Mouse (Mus musculus): Measurements from ENCODE around the gene Olfr588-ps1.
"Not testable (repeated sequence)": the region's sequence is repeated elsewhere in the genome, so short reads cannot be mapped to it uniquely, and the experiment has no call there.

The Olfr588-ps1 gene

DNA sequence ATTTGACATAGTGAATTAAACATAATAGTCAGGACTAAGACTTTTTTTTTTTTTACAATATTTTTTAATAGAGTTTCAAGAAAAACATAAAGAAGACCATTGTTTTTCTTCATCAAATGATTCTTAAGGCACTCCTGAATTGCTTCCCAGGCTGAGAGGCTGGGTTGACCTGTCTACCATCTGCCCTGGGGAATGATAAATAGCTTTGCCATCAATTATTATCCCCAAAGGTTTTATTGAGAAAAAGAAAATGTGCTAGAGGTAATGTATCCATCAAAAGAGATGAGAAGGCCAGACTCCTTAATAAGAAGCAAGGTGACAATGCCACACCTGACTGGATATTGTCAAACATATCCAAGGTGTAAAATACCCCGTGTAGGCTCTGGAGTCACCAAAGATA is at the start of gene Olfr588-ps1:
Gene Olfr588-ps1 (plus strand): TSS at position 301 of the 400 bp plus-strand sequence.
- no peak for DNase-seq (ENCODE audit: low spot score in 2 of 2)

DNA sequence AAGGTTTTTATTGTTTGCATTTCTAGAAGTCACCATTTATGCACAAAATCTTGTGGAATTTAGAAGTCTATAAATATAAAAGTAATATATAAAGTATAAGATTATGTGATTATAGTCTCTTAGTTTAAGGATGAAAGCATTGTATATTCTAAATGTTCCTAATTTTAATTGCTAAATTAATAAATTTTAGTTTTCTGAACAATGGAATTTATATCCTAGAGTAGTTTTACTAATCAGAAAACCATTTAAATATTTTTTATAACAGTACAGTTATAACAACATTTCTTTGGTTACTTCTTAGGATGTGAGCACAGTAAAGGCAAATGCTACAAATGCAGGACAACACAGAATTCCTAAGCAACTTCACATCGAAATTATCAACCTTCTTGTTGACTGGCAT is 43.3 kb upstream of the Olfr588-ps1 start, which contains the start of gene Olfr585:
Gene Olfr585 (plus strand): TSS at position 301 of the 400 bp plus-strand sequence.
- no peak for DNase-seq (ENCODE audit: low spot score in 2 of 2)

DNA sequence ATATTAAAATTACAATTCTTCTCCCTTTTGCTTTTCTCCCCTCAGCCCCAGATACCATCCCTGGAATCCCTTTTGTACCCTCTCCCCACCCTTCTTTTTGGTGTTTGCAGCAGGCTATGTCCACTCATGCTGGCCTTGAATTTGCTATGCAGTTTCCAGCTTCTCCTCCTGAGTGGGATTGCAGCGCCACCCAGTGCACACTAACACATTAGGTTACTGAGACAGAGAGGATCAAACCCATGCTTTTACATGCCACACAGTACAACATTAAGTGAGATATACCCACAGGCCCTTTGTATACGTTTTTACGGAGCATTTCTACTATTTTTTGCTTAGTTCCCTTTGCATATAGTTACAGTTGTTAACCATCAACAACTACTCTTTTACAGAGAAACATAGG is 21.3 kb upstream of the Olfr588-ps1 start:
- no peak for DNase-seq (ENCODE audit: low spot score in 2 of 2)

DNA sequence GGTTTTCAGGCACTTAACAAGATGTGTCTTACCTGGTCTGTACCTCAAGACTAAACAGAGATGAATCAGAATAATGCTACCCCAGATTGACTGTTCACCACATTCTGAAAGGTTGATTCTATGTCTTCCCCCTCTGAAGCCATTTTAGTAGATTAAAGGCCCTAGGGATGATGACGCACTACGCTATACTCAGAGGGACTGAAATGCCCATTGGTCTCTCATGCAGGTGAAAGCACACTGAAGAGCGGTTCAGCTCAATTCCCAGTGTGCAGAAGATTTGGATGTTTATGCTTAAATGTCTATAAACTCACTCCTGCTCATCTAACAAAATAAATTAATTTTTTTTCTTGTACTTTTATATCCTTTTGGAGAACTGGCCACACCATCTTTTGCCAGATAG is 15.1 kb upstream of the Olfr588-ps1 start, which contains the start of gene Olfr586:
Gene Olfr586 (minus strand): TSS at position 101 of the 400 bp plus-strand sequence.
- DNase-seq (ENCODE audit: low spot score in 2 of 2) = no peak

- no peak for DNase-seq (ENCODE audit: low spot score in 2 of 2)
Measured at GRCm38 (mm10) chr7:103156256-103156655, 15.6 kb downstream of the Olfr588-ps1 start, which contains the start of gene Olfr589. TSS of gene Olfr589 (minus strand) at chr7:103156356.

GRCm38 (mm10) chr7:103169697-103170096 is 29.0 kb downstream of the Olfr588-ps1 start:
- DNase-seq (ENCODE audit: low spot score in 2 of 2) = no peak

GRCm38 (mm10) chr7:103178240-103178639 is 37.6 kb downstream of the Olfr588-ps1 start, which contains the start of gene Olfr591:
TSS of gene Olfr591 (minus strand) at chr7:103178340.
- DNase-seq (ENCODE audit: low spot score in 2 of 2) = no peak

DNA sequence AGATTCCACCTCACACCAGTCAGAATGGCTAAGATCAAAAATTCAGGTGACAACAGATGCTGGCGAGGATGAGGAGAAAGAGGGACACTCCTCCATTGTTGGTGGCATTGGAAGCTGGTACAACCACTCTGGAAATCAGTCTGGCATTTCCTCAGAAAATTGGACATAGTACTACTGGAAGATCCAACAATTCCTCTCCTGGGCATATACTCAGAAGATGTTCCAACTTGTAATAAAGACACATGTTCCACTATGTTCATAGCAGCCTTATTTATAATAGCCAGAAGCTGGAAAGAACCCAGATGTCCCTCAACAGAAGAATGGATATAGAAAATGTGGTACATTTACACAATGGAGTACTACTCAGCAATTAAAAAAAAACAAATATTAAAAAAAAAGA is 43.8 kb downstream of the Olfr588-ps1 start, which contains the start of gene Olfr592:
Gene Olfr592 (plus strand): TSS at position 301 of the 400 bp plus-strand sequence.
- not testable (repeated sequence) for DNase-seq (ENCODE audit: low spot score in 2 of 2)

All from right cerebral cortex, postnatal 36 days (tissue).